Mouse (Mus musculus) regulatory T cell (primary cell): ENCODE measurements at regions not wholly inside any gene's neighbourhood (a gene's known extent, or its start where the extent isn't known, plus 50 kb on each side); places are given as distances from the start of the nearest gene placed in this dataset.

ENCODE experiments used
- in situ Hi-C: fragments of 300-600 bp; cut with MboI, MseI; formaldehyde crosslinking; loops from one replicate; pipeline ENCODE4 v1.15.1; 2025; ENCODE audit warnings: high pct_unique_total_duplicates

GRCm38 (mm10) chr3:73223185-73223584, 165.6 kb upstream of the Slitrk3 start:
- in situ Hi-C loops, result loop anchor here (10.0 kb wide), 1 partner anchor 1862 kb away; no protein-coding TSS in a partner anchor

GRCm38 (mm10) chr3:73217156-73217555, 159.6 kb upstream of the Slitrk3 start:
- in situ Hi-C loops, result no loop called here
